Mouse (Mus musculus): ENCODE data around the gene Phf11c. TPM values are rescaled to one million over a fixed set of nuclear protein-coding genes. Genes with fewer than 3 reads are reported as not detected.
"Not testable (repeated sequence)": the region's sequence is repeated elsewhere in the genome, so short reads cannot be mapped to it uniquely, and the experiment has no call there.

Gene Phf11c
- polyA plus RNA-seq, 1 experiment from 2014 or later: 0.45 TPM

DNA sequence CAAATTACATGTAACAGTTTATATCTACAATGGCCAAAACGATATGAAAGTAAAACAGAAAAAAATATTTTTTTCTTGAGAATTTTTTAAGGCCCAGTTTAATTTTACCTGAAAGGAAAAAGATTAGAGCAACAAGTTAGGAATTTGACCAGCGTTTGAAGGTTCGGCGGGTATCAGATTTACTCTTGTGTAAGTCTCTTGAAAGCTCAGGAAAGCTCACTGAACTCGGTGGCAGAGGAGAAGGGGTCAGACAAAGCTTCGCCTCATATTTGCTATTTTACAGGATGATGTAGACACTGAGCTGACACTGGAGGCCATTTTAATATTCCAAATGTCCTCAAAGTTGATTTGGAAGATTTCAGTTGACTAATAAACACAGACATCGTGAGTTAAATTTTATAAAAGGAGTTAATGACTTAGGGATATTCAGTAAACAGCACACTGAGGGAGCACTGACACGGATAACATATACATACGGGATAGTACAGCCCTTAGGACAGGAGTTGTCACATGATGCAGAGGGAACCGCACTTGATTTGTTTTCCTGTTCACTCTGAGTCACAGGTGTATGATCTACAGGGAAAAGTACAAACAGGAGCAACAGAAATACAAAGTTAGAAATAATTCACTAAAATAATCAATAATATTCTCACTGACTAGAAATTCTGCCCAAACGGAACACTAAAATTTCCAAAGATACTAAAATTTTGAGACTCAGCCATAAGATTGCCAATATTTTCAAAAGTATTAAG, 27.9 kb upstream of the Phf11c start:
- Histone ChIP-seq H3K4me3 (ENCODE audit: low read depth, low read length) (no peak overlapping the region), H3K4me2 (ENCODE audit: low read depth, low read length) (no peak overlapping the region), H3K36me3 (ENCODE audit: control insufficient read depth, insufficient read depth, low read length) (no peaks in the 10 kb centered on the region), H3K9me3 (ENCODE audit: control insufficient read depth, low read length) (no peaks in the 10 kb centered on the region), H3K27me3 (replicated peaks; ENCODE audit: control insufficient read depth, insufficient read depth, low read length) (no peaks in the 10 kb centered on the region), H3K4me1 (ENCODE audit: control insufficient read depth, insufficient read depth, low read length) (no peaks in the 10 kb centered on the region), H3K27ac (replicated peaks; ENCODE audit: low read depth, low read length) (no peak overlapping the region), H3K9ac (ENCODE audit: low read depth, low read length) (no peak overlapping the region)
- ATAC-seq (ENCODE audit: low read depth) (no peak), DNase-seq (ENCODE audit: low spot score) (no peak)
- 68% methylated on average over 11 of the region's 11 CpGs for WGBS

DNA sequence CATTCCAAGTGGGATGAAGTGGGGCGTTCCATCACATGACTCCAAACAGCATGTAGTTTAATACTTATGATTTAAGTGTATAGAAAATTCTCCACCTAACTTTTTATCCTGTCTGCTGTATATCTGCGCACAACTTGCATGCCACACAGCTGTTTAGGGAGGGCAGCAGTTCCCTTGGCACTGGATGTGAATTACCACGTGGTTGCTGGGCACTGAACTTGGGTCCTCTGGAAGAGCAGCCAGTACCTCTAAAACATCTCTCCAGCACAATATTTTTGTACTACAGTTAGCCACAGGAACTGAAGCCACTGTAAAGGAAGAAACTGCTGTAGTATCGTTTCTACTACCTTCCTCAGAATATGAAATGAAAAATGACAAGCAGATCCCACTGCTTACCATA, 23.0 kb upstream of the Phf11c start:
- H3K4me3 ChIP-seq (ENCODE audit: low read depth, low read length): no peak overlapping the region
- H3K4me1 ChIP-seq (ENCODE audit: control insufficient read depth, insufficient read depth, low read length): no peaks in the 10 kb centered on the region
- DNase-seq (ENCODE audit: low spot score): no peak
- peaks cover 18% of the 10 kb centered on the region; the same call in 1 of the 2 replicates for H3K36me3 ChIP-seq (ENCODE audit: control insufficient read depth, insufficient read depth, low read length)
- no peak for ATAC-seq (ENCODE audit: low read depth)
- WGBS: 91% methylated on average over 4 of the region's 4 CpGs
- no peaks in the 10 kb centered on the region for H3K9me3 ChIP-seq (ENCODE audit: control insufficient read depth, low read length)
- H3K27ac ChIP-seq (replicated peaks; ENCODE audit: low read depth, low read length): no peak overlapping the region
- no peak overlapping the region for H3K9ac ChIP-seq (ENCODE audit: low read depth, low read length)
- H3K27me3 ChIP-seq (replicated peaks; ENCODE audit: control insufficient read depth, insufficient read depth, low read length): no peaks in the 10 kb centered on the region
- H3K4me2 ChIP-seq (ENCODE audit: low read depth, low read length): no peak overlapping the region

DNA sequence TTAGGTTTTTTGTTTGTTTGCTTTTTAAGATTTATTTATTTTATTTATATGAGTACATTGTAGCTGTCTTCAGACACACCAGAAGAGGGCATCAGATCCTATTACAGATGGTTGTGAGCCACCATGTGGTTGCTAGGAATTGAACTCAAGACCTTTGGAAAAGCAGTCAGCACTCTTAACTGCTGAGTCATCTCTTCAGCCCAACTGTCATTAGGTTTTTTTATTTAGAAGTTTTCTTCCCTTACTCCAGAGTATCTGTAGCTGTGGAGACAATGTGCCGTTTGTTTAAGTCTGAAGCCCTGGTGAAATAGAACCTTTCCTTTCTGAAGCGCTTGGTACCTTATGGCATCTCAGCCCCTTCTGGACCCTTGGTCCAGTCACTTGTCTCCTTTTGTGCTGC, 19.8 kb upstream of the Phf11c start:
- H3K27ac ChIP-seq (replicated peaks; ENCODE audit: low read depth, low read length); H3K4me3 ChIP-seq (ENCODE audit: low read depth, low read length); H3K9ac ChIP-seq (ENCODE audit: low read depth, low read length); H3K27me3 ChIP-seq (replicated peaks; ENCODE audit: control insufficient read depth, insufficient read depth, low read length); H3K9me3 ChIP-seq (ENCODE audit: control insufficient read depth, low read length); DNase-seq (ENCODE audit: low spot score); ATAC-seq (ENCODE audit: low read depth); H3K4me2 ChIP-seq (ENCODE audit: low read depth, low read length); H3K4me1 ChIP-seq (ENCODE audit: control insufficient read depth, insufficient read depth, low read length): not testable (repeated sequence)
- H3K36me3 ChIP-seq (ENCODE audit: control insufficient read depth, insufficient read depth, low read length): peaks cover 19% of the 10 kb centered on the region; the same call in 1 of the 2 replicates
- WGBS: 92% methylated on average over 2 of the region's 2 CpGs

DNA sequence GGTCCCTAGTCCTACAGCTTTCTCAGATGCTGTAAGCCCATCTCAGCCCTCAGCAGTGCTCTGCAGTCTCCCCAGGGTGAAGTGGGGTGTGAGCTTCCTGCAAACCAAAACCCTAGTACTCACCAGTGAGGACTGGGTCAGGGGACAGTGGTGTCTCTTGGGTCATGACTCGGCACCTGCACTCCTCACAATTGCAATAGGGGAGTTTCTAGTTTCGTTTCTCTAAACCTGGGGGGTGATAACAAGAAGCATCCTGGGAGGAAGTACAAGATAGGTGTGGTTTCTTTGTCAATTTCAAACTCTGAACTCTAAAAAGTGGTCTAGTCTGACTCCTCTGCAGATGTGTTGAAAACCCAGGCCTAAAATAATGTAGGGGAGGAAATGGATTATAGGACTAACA, 1.8 kb upstream of the Phf11c start:
- Histone ChIP-seq H3K27ac (replicated peaks; ENCODE audit: low read depth, low read length) (no peak overlapping the region), H3K9ac (ENCODE audit: low read depth, low read length) (no peak overlapping the region), H3K4me1 (ENCODE audit: control insufficient read depth, insufficient read depth, low read length) (no peaks in the 10 kb centered on the region), H3K27me3 (replicated peaks; ENCODE audit: control insufficient read depth, insufficient read depth, low read length) (no peaks in the 10 kb centered on the region), H3K36me3 (ENCODE audit: control insufficient read depth, insufficient read depth, low read length) (0 out of 2 replicates have a peak, but pooled peaks cover 5% of the 10 kb centered on the region), H3K4me2 (ENCODE audit: low read depth, low read length) (no peak overlapping the region), H3K4me3 (ENCODE audit: low read depth, low read length) (no peak overlapping the region), H3K9me3 (ENCODE audit: control insufficient read depth, low read length) (no peaks in the 10 kb centered on the region)
- ATAC-seq (ENCODE audit: low read depth) (no peak), DNase-seq (ENCODE audit: low spot score) (no peak)
- WGBS: 81% methylated on average over 2 of the region's 2 CpGs

DNA sequence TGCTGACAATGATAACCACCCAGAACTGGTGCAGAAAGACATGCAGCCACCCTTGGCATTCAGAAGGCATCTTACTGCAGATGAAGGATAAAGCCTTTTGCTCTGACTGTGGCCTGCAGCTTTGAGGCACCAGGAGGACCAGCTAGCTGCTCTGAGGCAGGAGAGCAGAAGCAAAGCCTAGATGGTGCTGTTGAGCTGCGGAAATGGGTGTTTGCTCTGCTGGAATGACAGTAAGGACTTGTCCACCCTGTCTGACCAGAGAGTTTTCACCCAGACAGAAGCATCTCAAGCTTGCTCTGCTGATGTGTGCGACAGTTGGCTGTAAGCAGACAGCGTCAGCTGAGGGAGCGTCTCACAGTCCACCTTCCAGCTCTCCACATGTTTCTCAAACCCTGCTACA, 5.0 kb downstream of the Phf11c start:
- H3K27ac ChIP-seq (replicated peaks; ENCODE audit: low read depth, low read length); H3K4me1 ChIP-seq (ENCODE audit: control insufficient read depth, insufficient read depth, low read length); H3K4me2 ChIP-seq (ENCODE audit: low read depth, low read length); H3K9ac ChIP-seq (ENCODE audit: low read depth, low read length); H3K27me3 ChIP-seq (replicated peaks; ENCODE audit: control insufficient read depth, insufficient read depth, low read length); H3K9me3 ChIP-seq (ENCODE audit: control insufficient read depth, low read length); H3K36me3 ChIP-seq (ENCODE audit: control insufficient read depth, insufficient read depth, low read length); DNase-seq (ENCODE audit: low spot score); H3K4me3 ChIP-seq (ENCODE audit: low read depth, low read length): not testable (repeated sequence)
- ATAC-seq (ENCODE audit: low read depth): peak; percentile 12; the same call in 1 of the 2 replicates
- 61% methylated on average over 2 of the region's 4 CpGs for WGBS

DNA sequence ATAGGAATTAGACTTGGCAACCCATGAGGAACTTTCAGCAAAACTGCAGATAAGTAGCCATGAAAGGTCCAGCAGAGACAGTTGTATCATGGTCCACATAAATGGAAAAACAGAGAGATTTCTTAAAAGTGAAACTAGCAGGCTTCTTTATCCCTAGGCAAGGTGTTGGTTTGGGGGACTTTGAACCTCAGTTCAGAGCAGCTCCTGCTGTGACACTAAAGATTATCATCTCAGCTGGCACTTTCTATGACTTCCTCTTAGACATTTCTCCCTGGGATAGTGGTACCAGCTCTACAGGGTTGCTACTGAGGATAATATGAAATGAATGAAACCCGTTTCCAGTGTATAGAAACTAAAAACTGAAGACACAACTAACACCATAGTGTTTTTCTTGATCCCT, 5.6 kb downstream of the Phf11c start:
- H3K27ac ChIP-seq (replicated peaks; ENCODE audit: low read depth, low read length): no peak overlapping the region
- no peaks in the 10 kb centered on the region for H3K9me3 ChIP-seq (ENCODE audit: control insufficient read depth, low read length)
- H3K36me3 ChIP-seq (ENCODE audit: control insufficient read depth, insufficient read depth, low read length): no peaks in the 10 kb centered on the region
- 70% methylated on average over 1 of the region's 1 CpGs for WGBS
- H3K9ac ChIP-seq (ENCODE audit: low read depth, low read length): no peak overlapping the region
- H3K4me2 ChIP-seq (ENCODE audit: low read depth, low read length): no peak overlapping the region
- DNase-seq (ENCODE audit: low spot score): no peak
- no peaks in the 10 kb centered on the region for H3K27me3 ChIP-seq (replicated peaks; ENCODE audit: control insufficient read depth, insufficient read depth, low read length)
- H3K4me1 ChIP-seq (ENCODE audit: control insufficient read depth, insufficient read depth, low read length): no peaks in the 10 kb centered on the region
- H3K4me3 ChIP-seq (ENCODE audit: low read depth, low read length): no peak overlapping the region
- ATAC-seq (ENCODE audit: low read depth): no peak

DNA sequence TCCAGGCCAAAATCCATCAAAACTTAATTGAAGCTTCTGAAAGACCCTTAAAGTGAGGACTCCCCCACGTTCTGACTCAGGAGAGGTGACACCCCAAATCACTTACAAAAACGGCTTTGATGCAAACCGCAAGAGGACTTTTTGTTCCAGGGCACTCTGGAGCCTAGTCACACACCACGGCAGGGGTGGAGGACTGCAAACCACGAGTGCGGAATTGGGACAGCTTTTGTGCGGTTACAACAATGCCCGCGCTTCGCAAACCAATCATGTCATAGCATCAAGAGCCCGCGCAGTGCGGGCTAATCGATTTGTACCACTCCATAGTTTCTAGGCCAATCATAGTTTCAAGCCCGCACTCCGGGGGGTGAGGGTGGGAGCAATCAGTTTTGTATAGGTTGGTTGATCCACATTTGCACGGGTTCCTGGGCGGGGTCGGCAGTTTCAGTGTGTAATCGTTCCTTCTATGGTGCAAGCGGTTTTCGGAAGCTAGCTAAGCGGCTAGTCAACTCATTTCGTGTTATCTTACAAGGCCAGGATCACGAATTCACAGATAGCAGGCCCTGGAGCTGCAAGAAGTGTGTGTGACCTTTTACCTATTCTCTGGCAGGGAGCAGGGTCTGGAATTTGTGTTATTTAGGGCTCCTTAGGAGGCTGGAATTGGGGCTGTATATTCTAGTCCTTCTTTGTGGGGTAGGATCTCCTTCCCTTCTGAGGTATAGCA, 24.7 kb downstream of the Phf11c start:
- Histone ChIP-seq H3K4me3 (ENCODE audit: low read depth, low read length) (no peak overlapping the region), H3K4me1 (ENCODE audit: control insufficient read depth, insufficient read depth, low read length) (no peaks in the 10 kb centered on the region), H3K4me2 (ENCODE audit: low read depth, low read length) (no peak overlapping the region), H3K27me3 (replicated peaks; ENCODE audit: control insufficient read depth, insufficient read depth, low read length) (no peaks in the 10 kb centered on the region), H3K27ac (replicated peaks; ENCODE audit: low read depth, low read length) (no peak overlapping the region), H3K9me3 (ENCODE audit: control insufficient read depth, low read length) (peaks cover 4% of the 10 kb centered on the region; the same call in 1 of the 2 replicates), H3K36me3 (ENCODE audit: control insufficient read depth, insufficient read depth, low read length) (no peaks in the 10 kb centered on the region), H3K9ac (ENCODE audit: low read depth, low read length) (no peak overlapping the region)
- 92% methylated on average over 25 of the region's 25 CpGs for WGBS
- DNase-seq (ENCODE audit: low spot score) (no peak), ATAC-seq (ENCODE audit: low read depth) (no peak)

DNA sequence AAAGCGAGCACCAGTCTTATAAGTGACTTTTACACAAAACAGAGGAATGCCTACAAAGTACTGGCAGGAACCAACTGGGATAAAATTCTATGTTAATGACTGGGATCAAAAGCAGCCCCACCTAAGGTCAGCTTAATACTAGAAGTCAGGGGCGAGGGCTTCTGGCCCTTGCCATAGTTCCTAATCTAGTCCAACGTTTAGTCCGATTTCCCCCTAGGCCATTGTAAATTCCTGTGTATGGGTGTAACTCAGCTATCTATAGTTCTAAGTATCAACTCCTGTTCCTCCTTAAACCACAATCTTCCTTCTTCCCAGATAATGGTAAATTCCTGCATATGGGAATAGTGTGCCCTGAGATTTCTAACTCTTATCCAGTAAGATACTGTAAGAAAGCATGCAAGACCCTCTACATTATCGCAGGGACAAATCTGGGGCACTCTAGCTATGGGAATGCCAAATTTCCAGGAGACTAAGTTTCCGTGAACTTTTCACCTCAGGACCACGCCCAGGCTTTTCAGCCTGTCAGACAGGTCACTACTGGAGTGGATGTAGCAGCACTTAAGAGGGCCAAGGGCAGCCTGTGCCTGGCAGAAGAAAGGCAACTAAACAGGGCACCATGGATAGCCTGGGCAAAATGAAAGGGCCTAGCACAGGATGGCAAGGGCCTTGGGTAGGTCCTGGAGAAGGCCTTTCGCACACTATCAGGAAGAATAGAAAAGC, 28.6 kb downstream of the Phf11c start:
- WGBS: 75% methylated on average over 8 of the region's 8 CpGs
- Histone ChIP-seq H3K4me3 (ENCODE audit: low read depth, low read length) (no peak overlapping the region), H3K4me1 (ENCODE audit: control insufficient read depth, insufficient read depth, low read length) (no peaks in the 10 kb centered on the region), H3K36me3 (ENCODE audit: control insufficient read depth, insufficient read depth, low read length) (no peaks in the 10 kb centered on the region), H3K4me2 (ENCODE audit: low read depth, low read length) (no peak overlapping the region), H3K9ac (ENCODE audit: low read depth, low read length) (no peak overlapping the region), H3K9me3 (ENCODE audit: control insufficient read depth, low read length) (peaks cover 4% of the 10 kb centered on the region; the same call in 1 of the 2 replicates), H3K27me3 (replicated peaks; ENCODE audit: control insufficient read depth, insufficient read depth, low read length) (no peaks in the 10 kb centered on the region), H3K27ac (replicated peaks; ENCODE audit: low read depth, low read length) (no peak overlapping the region)
- DNase-seq (ENCODE audit: low spot score): no peak
- no peak for ATAC-seq (ENCODE audit: low read depth)
